Mouse (Mus musculus) midbrain, postnatal 0 days (tissue): ENCODE results near the gene Plscr3. TPM values are rescaled to one million over a fixed set of nuclear protein-coding genes. Genes with fewer than 3 reads are reported as not detected.

Source experiments
- ATAC-seq: fragments of 200-750 bp; cut with Nextera tagmentation; 2 replicates; pipeline ENCODE4 v1.8.0; 2017; ENCODE audit warnings: moderate number of reproducible peaks, mild to moderate bottlenecking, moderate TSS enrichment, moderate library complexity; ENCODE audit not compliant: low FRiP score
- DNase-seq: peaks from one replicate; pipeline ENCODE4 v3.0.0-alpha.2; 2015; ENCODE audit warnings: low spot score
- H3K27ac ChIP-seq: fragments of 300-500 bp; sonication (generic); 2 replicates; pipeline ENCODE4 v1.5.1; 2014; ENCODE audit warnings: low read depth, mild to moderate bottlenecking, low read length, mixed read lengths
- H3K27me3 ChIP-seq: fragments of 300-500 bp; sonication (generic); 2 replicates; pipeline ENCODE4 v1.6.1; 2014; ENCODE audit warnings: low read length, control low read depth, mixed read lengths; ENCODE audit not compliant: insufficient read depth
- H3K36me3 ChIP-seq: fragments of 300-500 bp; sonication (generic); 2 replicates; pipeline ENCODE4 v1.6.1; 2014; ENCODE audit warnings: low read length, control low read depth, mixed read lengths; ENCODE audit not compliant: insufficient read depth
- H3K4me1 ChIP-seq: fragments of 300-500 bp; sonication (generic); 2 replicates; pipeline ENCODE4 v1.6.1; 2014; ENCODE audit warnings: mild to moderate bottlenecking, control low read depth, antibody characterized with exemption, low read length, mixed read lengths; ENCODE audit not compliant: insufficient read depth
- H3K4me2 ChIP-seq: fragments of 300-500 bp; sonication (generic); 2 replicates; pipeline ENCODE4 v1.6.1; 2014; ENCODE audit warnings: low read depth, mild to moderate bottlenecking, low read length, mixed read lengths; ENCODE audit not compliant: poor library complexity, severe bottlenecking
- H3K4me3 ChIP-seq: fragments of 300-500 bp; sonication (generic); 2 replicates; pipeline ENCODE4 v1.5.1; 2014; ENCODE audit warnings: low read depth, mild to moderate bottlenecking, low read length, moderate library complexity
- H3K9ac ChIP-seq: fragments of 300-500 bp; sonication (generic); replicated peaks from 2 replicates; pipeline ENCODE4 v1.6.1; 2014; ENCODE audit warnings: mild to moderate bottlenecking, low read length, moderate library complexity, mixed read lengths; ENCODE audit not compliant: poor library complexity, severe bottlenecking
- H3K9me3 ChIP-seq: fragments of 300-500 bp; sonication (generic); 2 replicates; pipeline ENCODE4 v1.6.1; 2016; ENCODE audit warnings: low read length, control low read depth
- CTCF ChIP-seq: IDR thresholded peaks from 2 replicates; pipeline ENCODE4 v1.5.1; 2016; ENCODE audit warnings: antibody characterized with exemption, mild to moderate bottlenecking
- WGBS: fragments of 180-500 bp; shearing (Covaris S2); extraction: QIAGEN DNeasy Blood & Tissue Kit; methylation state at CpG from one replicate; pipeline ENCODE4 v1.1.7; 2014; 5-methylcytosine and 5-hydroxymethylcytosine counted together
- microRNA-seq: library from miRNA; unstranded; fragments of <30 nt; microRNA quantifications from one replicate; pipeline ENCODE4, GENCODE M21; 2016; ENCODE audit warnings: borderline number of aligned reads
- polyA plus RNA-seq: library from polyadenylated mRNA; unstranded; fragments of >200 nt; fragmentation: Nextera tagmentation; extraction: Ambion mirVana; gene quantifications from 2 replicates; pipeline ENCODE4 v1.2.1, GENCODE M21; 2015
- total RNA-seq: library from RNA; depleted of rRNA; stranded (reverse); fragments of >200 nt; gene quantifications from 2 replicates; pipeline ENCODE4 v1.2.3, GENCODE M21; 2014; rRNA removed

Gene Plscr3
- total and polyA plus RNA-seq, 2 experiments from 2014 or later: 24.1 to 33.5 TPM

DNA sequence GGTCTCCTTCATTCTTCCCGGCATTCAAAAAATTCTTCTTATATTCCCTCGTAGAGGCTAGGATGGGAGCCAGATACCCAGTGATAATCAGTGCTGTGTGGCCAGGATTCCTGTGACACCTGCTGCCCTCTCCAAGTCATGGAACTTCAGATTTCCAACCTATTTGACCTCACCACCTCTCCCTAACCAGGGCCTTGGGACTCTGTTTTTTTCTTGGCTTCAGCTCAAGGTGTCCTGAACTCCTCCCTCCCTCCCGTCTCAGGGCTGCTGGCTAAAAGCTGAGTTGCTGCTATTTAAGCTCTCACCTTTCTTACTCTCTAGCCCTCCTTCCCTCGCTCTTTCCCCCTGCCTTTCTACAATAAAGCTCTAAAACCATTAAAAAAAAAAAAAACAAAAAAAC, 53.7 kb downstream of the Plscr3 start:
- no peaks in the 10 kb centered on the region for H3K27me3 ChIP-seq
- H3K4me3 ChIP-seq: peak overlapping the region; percentile 81
- ATAC-seq (no peak), DNase-seq (no peak)
- WGBS: 19% methylated on average over 4 of the region's 4 CpGs
- H3K27ac ChIP-seq: peak overlapping the region; percentile 94; the same call in 1 of the 2 replicates
- H3K4me1 ChIP-seq: peaks cover 6% of the 10 kb centered on the region; the same call in 1 of the 2 replicates
- H3K4me2 ChIP-seq: peak overlapping the region; percentile 86
- H3K9ac ChIP-seq: peak overlapping the region; percentile 89; the same call in 1 of the 2 replicates
- peaks cover 11% of the 10 kb centered on the region for H3K36me3 ChIP-seq
- no peak for TF ChIP-seq CTCF
- no peaks in the 10 kb centered on the region for H3K9me3 ChIP-seq

DNA sequence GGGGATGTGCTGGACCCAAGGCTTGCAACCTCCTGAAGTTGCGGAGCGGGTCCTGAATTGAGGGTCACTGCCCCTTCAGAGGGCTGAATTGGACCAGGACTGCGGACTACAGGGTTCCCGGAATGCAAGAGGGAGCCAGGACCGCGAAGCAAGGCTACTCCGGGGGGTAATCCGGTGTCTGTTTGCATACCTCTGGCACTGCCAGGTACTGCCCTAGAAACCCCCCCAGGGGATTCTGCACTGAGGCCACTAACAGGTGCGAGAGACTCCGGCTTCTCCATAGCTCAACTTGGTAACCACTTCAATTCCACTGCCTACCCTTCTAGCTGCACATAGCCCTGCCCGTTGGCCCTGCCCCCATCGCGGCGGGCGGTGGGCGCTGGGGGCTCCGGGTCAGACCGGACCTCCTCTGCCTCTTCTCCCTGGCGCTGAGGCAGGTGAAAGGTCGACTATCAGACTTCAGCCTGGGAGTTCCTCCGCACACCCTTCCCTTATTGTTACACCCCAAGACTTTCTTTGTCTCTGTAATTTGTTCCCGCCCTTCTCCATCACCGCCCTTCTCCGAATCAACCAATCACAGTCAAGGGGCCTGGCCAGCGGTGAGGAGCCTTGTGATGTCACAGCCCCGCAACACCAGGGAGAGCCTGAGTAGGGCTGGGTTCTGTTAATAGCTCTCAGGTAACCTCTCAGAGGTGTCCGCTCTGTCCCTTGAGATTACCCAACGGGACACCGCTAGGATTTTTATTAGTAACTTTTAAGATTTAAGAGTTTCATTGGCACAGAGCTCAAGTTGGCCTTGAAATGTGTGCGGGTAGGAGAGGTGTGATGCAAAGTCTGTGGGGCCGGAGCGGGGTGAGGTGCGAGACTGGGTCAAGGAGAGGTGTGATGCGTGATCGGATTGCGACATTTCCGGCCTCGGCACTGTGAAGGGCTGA, 54.6 kb downstream of the Plscr3 start, which contains the start of the genes 2810408A11Rik and Neurl4:
Gene 2810408A11Rik (minus strand): TSS at position 517 of the 935 bp plus-strand sequence.
Gene Neurl4 (plus strand): TSS at position 602 of the 935 bp plus-strand sequence.
- no peak for TF ChIP-seq CTCF
- Histone ChIP-seq H3K27me3 (no peaks in the 10 kb centered on the region), H3K4me3 (peak within 1 kb of the TSS; percentile 81), H3K9ac (peak within 1 kb of the TSS; percentile 89), H3K4me2 (peak within 1 kb of the TSS; percentile 86), H3K9me3 (no peaks in the 10 kb centered on the region), H3K27ac (peak within 1 kb of the TSS; percentile 94), H3K4me1 (peaks cover 6% of the 10 kb centered on the region; the same call in 1 of the 2 replicates), H3K36me3 (peaks cover 17% of the 10 kb centered on the region)
- peak; percentile 91 for ATAC-seq
- WGBS: under 1% methylated on average over 38 of the region's 38 CpGs
- DNase-seq: peak; percentile 96

DNA sequence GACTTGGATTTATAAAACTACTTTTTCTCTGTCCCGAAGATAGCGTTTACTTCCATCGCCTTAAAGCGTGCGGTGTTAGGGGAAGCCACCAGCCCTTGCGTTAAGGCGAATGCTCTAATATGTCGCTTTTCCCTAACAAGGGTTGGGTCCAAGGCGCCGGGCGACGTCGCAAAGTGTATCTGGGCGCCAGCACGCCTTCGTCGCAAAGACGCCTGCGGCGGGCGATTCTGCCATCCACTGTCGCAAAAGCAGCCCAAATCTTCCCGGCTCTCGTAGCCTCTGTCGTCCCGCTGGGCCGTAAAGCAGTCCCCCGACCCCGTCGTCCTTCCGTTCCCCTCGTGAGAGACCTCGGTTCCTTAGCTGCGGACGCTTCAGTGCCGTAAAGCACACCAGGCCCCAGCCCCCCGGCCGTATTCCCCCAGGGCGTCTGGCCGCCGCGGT, 55.2 kb downstream of the Plscr3 start:
- DNase-seq (peak; percentile 99), ATAC-seq (peak; percentile 85)
- under 1% methylated on average over 41 of the region's 42 CpGs for WGBS
- H3K27me3 ChIP-seq: no peaks in the 10 kb centered on the region
- peak overlapping the region; percentile 89 for H3K9ac ChIP-seq
- peaks cover 6% of the 10 kb centered on the region; the same call in 1 of the 2 replicates for H3K4me1 ChIP-seq
- TF ChIP-seq CTCF: no peak
- peaks cover 24% of the 10 kb centered on the region for H3K36me3 ChIP-seq
- no peaks in the 10 kb centered on the region for H3K9me3 ChIP-seq
- H3K4me3 ChIP-seq: peak overlapping the region; percentile 81
- H3K27ac ChIP-seq: peak overlapping the region; percentile 94
- peak overlapping the region; percentile 86 for H3K4me2 ChIP-seq

Small RNA genes lying within 50 kb of the gene (microRNA-seq; reads per million reads assigned to microRNA genes)
- not detected for gene Mir6924

Other genes starting within 250 kb of the Plscr3 start
Only the 30 nearest of the 43 such genes appear.
- 0.27 and 0.57 TPM in 2 replicates for gene Tnfsf13, start 160.6 kb upstream of the Plscr3 start, total RNA-seq
- gene Tnfsf13, start 160.6 kb upstream of the Plscr3 start, polyA plus RNA-seq: 0.96 and 1.1 TPM in 2 replicates
- 4.7 and 6.2 TPM in 2 replicates for gene Tnfsf12, start 150.5 kb upstream of the Plscr3 start, total RNA-seq
- gene Tnfsf12, start 150.5 kb upstream of the Plscr3 start, polyA plus RNA-seq: 4.3 and 4.5 TPM in 2 replicates
- gene Tnfsfm13, start 150.3 kb upstream of the Plscr3 start, total RNA-seq: 1.3 and 1.8 TPM in 2 replicates
- 1.2 and 1.9 TPM in 2 replicates for gene Tnfsfm13, start 150.3 kb upstream of the Plscr3 start, polyA plus RNA-seq
- 16.9 and 25.1 TPM in 2 replicates for gene Polr2a, start 87.7 kb upstream of the Plscr3 start, total RNA-seq
- 9.0 and 10.2 TPM in 2 replicates for gene Polr2a, start 87.7 kb upstream of the Plscr3 start, polyA plus RNA-seq
- gene Slc35g3, start 84.4 kb upstream of the Plscr3 start, total RNA-seq: not detected in 2 replicates
- gene Slc35g3, start 84.4 kb upstream of the Plscr3 start, polyA plus RNA-seq: 0.23 and 0.26 TPM in 2 replicates
- gene Zbtb4, start 80.5 kb upstream of the Plscr3 start, total RNA-seq: 31.5 and 34.3 TPM in 2 replicates
- gene Zbtb4, start 80.5 kb upstream of the Plscr3 start, polyA plus RNA-seq: 4.4 and 5.0 TPM in 2 replicates
- 1.5 and 1.6 TPM in 2 replicates for gene Chrnb1, start 50.4 kb upstream of the Plscr3 start, total RNA-seq
- gene Chrnb1, start 50.4 kb upstream of the Plscr3 start, polyA plus RNA-seq: 1.1 TPM in 2 replicates
- 12.7 and 16.4 TPM in 2 replicates for gene Fgf11, start 44.5 kb upstream of the Plscr3 start, total RNA-seq
- 2.6 and 2.8 TPM in 2 replicates for gene Fgf11, start 44.5 kb upstream of the Plscr3 start, polyA plus RNA-seq
- gene Tmem102, start 40.8 kb upstream of the Plscr3 start, total RNA-seq: 0.16 TPM in 1 of 2 replicates, not detected in the other
- gene Tmem102, start 40.8 kb upstream of the Plscr3 start, polyA plus RNA-seq: 0.80 and 0.94 TPM in 2 replicates
- not detected in 2 replicates for gene Gm39566, start 31.1 kb upstream of the Plscr3 start, total RNA-seq
- not detected in 2 replicates for gene Gm39566, start 31.1 kb upstream of the Plscr3 start, polyA plus RNA-seq
- not detected in 2 replicates for gene Spem2, start 27.9 kb upstream of the Plscr3 start, total RNA-seq
- not detected in 2 replicates for gene Spem2, start 27.9 kb upstream of the Plscr3 start, polyA plus RNA-seq
- gene Spem1, start 24.2 kb upstream of the Plscr3 start, total RNA-seq: 0.93 TPM in 1 of 2 replicates, not detected in the other
- gene Spem1, start 24.2 kb upstream of the Plscr3 start, polyA plus RNA-seq: 0.20 and 0.27 TPM in 2 replicates
- 117 and 137 TPM in 2 replicates for gene Nlgn2, start 8.6 kb upstream of the Plscr3 start, total RNA-seq
- gene Nlgn2, start 8.6 kb upstream of the Plscr3 start, polyA plus RNA-seq: 21.0 and 23.5 TPM in 2 replicates
- 95.5 and 103 TPM in 2 replicates for gene Tmem256, start 7.9 kb upstream of the Plscr3 start, total RNA-seq
- 349 and 370 TPM in 2 replicates for gene Tmem256, start 7.9 kb upstream of the Plscr3 start, polyA plus RNA-seq
- not detected in 2 replicates for gene Tnk1, start 12.4 kb downstream of the Plscr3 start, total RNA-seq
- 0.16 TPM in 2 replicates for gene Tnk1, start 12.4 kb downstream of the Plscr3 start, polyA plus RNA-seq
- gene Tmem95, start 31.6 kb downstream of the Plscr3 start, total RNA-seq: not detected in 2 replicates
- gene Tmem95, start 31.6 kb downstream of the Plscr3 start, polyA plus RNA-seq: not detected in 2 replicates
- 0.93 and 1.6 TPM in 2 replicates for gene Kctd11, start 35.0 kb downstream of the Plscr3 start, total RNA-seq
- gene Kctd11, start 35.0 kb downstream of the Plscr3 start, polyA plus RNA-seq: 0.57 and 0.92 TPM in 2 replicates
- 0.66 TPM in 1 of 2 replicates, not detected in the other for gene Acap1, start 49.2 kb downstream of the Plscr3 start, total RNA-seq
- gene Acap1, start 49.2 kb downstream of the Plscr3 start, polyA plus RNA-seq: 0.14 TPM in 1 of 2 replicates, not detected in the other
- 3.3 and 8.7 TPM in 2 replicates for gene 2810408A11Rik, start 54.6 kb downstream of the Plscr3 start, total RNA-seq
- gene 2810408A11Rik, start 54.6 kb downstream of the Plscr3 start, polyA plus RNA-seq: 4.8 and 6.2 TPM in 2 replicates
- gene Neurl4, start 54.7 kb downstream of the Plscr3 start, total RNA-seq: 112 and 118 TPM in 2 replicates
- gene Neurl4, start 54.7 kb downstream of the Plscr3 start, polyA plus RNA-seq: 15.2 and 16.7 TPM in 2 replicates
- 45.8 and 47.6 TPM in 2 replicates for gene Gps2, start 67.5 kb downstream of the Plscr3 start, total RNA-seq
- 60.3 and 64.3 TPM in 2 replicates for gene Gps2, start 67.5 kb downstream of the Plscr3 start, polyA plus RNA-seq
- 452 and 486 TPM in 2 replicates for gene Eif5a, start 75.6 kb downstream of the Plscr3 start, total RNA-seq
- gene Eif5a, start 75.6 kb downstream of the Plscr3 start, polyA plus RNA-seq: 1,054 and 1,096 TPM in 2 replicates
- 5.0 and 8.4 TPM in 2 replicates for gene Ybx2, start 89.4 kb downstream of the Plscr3 start, total RNA-seq
- 3.4 and 4.2 TPM in 2 replicates for gene Ybx2, start 89.4 kb downstream of the Plscr3 start, polyA plus RNA-seq
- 8.8 and 9.0 TPM in 2 replicates for gene Slc2a4, start 101.8 kb downstream of the Plscr3 start, total RNA-seq
- gene Slc2a4, start 101.8 kb downstream of the Plscr3 start, polyA plus RNA-seq: 3.4 and 4.0 TPM in 2 replicates
- gene Cldn7, start 118.4 kb downstream of the Plscr3 start, total RNA-seq: not detected in 2 replicates
- 0.57 TPM in 1 of 2 replicates, not detected in the other for gene Cldn7, start 118.4 kb downstream of the Plscr3 start, polyA plus RNA-seq
- 39.6 and 42.9 TPM in 2 replicates for gene Ctdnep1, start 134.8 kb downstream of the Plscr3 start, total RNA-seq
- gene Ctdnep1, start 134.8 kb downstream of the Plscr3 start, polyA plus RNA-seq: 22.3 and 24.1 TPM in 2 replicates
- gene Elp5, start 136.1 kb downstream of the Plscr3 start, total RNA-seq: 109 and 157 TPM in 2 replicates
- 171 and 182 TPM in 2 replicates for gene Elp5, start 136.1 kb downstream of the Plscr3 start, polyA plus RNA-seq
- 197 and 226 TPM in 2 replicates for gene Gabarap, start 144.8 kb downstream of the Plscr3 start, total RNA-seq
- gene Gabarap, start 144.8 kb downstream of the Plscr3 start, polyA plus RNA-seq: 501 and 511 TPM in 2 replicates
- gene Phf23, start 149.4 kb downstream of the Plscr3 start, total RNA-seq: 42.4 and 45.2 TPM in 2 replicates
- gene Phf23, start 149.4 kb downstream of the Plscr3 start, polyA plus RNA-seq: 37.6 and 40.0 TPM in 2 replicates
- 31.5 and 33.3 TPM in 2 replicates for gene Dvl2, start 154.2 kb downstream of the Plscr3 start, total RNA-seq
- 19.0 and 20.0 TPM in 2 replicates for gene Dvl2, start 154.2 kb downstream of the Plscr3 start, polyA plus RNA-seq